Mouse (Mus musculus): ENCODE data around the gene Baiap2l1. TPM values are rescaled to one million over a fixed set of nuclear protein-coding genes. Genes with fewer than 3 reads are reported as not detected.

Baiap2l1 gene
- polyA plus RNA-seq, 1 experiment, result 2.2 TPM

DNA sequence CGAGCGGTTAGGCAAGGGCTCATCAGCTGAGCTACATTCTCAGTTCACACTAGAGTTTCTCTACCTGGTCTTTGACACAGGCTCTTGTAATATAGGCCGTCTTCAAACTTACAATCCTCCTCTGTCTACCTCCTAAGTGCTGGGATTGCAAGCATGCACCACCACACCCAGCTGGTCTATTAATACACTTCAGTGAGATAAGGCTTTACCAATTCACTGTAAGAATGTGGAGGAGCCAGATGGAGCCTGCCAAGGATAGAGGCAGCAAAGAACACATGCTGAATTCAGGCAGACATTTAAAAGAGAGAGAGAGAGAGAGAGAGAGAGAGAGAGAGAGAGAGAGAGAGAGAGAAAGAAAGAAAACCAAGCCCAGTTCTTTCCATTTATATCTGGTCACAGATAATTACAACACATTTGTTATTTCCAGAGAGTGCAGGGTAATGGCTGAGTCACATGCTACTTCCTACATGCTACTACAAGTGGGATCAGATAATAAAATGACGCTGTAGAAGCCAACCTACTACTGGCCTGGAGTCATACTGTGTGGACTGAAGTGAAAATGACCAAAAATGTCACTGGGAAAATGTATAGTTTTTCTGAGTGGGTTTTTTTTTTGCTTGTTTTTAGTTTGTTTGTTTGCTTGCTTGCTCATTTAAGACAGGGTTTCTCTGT lies 68.0 kb downstream of the Baiap2l1 start:
- DNase-seq, result no peak
- no peaks in the 10 kb centered on the region for H3K36me3 ChIP-seq (ENCODE audit: control insufficient read depth, insufficient read depth, low read length)
- TF ChIP-seq CTCF (IDR thresholded peaks at IDR 0.05; ENCODE audit: borderline replicate concordance, control insufficient read depth, extremely low read depth, insufficient read depth, low read length, poor library complexity) (no peak), POLR2A (IDR thresholded peaks at IDR 0.05; ENCODE audit: control insufficient read depth, extremely low read depth, insufficient read depth, low read length, poor library complexity) (no peak)
- H3K4me3 ChIP-seq (ENCODE audit: control insufficient read depth, insufficient read depth, low read length), result no peak overlapping the region
- H3K4me1 ChIP-seq (replicated peaks; ENCODE audit: control insufficient read depth, insufficient read depth, low read length), result no peaks in the 10 kb centered on the region
- H3K27ac ChIP-seq (ENCODE audit: control insufficient read depth, insufficient read depth, low read length), result no peak overlapping the region
- no peaks in the 10 kb centered on the region for H3K27me3 ChIP-seq (ENCODE audit: control insufficient read depth, insufficient read depth, low read length)
- 90% methylated on average over 4 of the region's 4 CpGs for WGBS

- Histone ChIP-seq H3K4me1 (replicated peaks; ENCODE audit: control insufficient read depth, insufficient read depth, low read length) (0 out of 2 replicates have a peak, but pooled peaks cover 3% of the 10 kb centered on the region), H3K27ac (ENCODE audit: control insufficient read depth, insufficient read depth, low read length) (no peak overlapping the region), H3K36me3 (ENCODE audit: control insufficient read depth, insufficient read depth, low read length) (no peaks in the 10 kb centered on the region), H3K4me3 (ENCODE audit: control insufficient read depth, insufficient read depth, low read length) (no peak overlapping the region), H3K27me3 (ENCODE audit: control insufficient read depth, insufficient read depth, low read length) (no peaks in the 10 kb centered on the region)
- 93% methylated on average over 9 of the region's 9 CpGs for WGBS
- DNase-seq, result no peak
- TF ChIP-seq CTCF (IDR thresholded peaks at IDR 0.05; ENCODE audit: borderline replicate concordance, control insufficient read depth, extremely low read depth, insufficient read depth, low read length, poor library complexity) (no peak), POLR2A (IDR thresholded peaks at IDR 0.05; ENCODE audit: control insufficient read depth, extremely low read depth, insufficient read depth, low read length, poor library complexity) (no peak)
Measured at GRCm38 (mm10) chr5:144288391-144288790, 69.5 kb downstream of the Baiap2l1 start.

DNA sequence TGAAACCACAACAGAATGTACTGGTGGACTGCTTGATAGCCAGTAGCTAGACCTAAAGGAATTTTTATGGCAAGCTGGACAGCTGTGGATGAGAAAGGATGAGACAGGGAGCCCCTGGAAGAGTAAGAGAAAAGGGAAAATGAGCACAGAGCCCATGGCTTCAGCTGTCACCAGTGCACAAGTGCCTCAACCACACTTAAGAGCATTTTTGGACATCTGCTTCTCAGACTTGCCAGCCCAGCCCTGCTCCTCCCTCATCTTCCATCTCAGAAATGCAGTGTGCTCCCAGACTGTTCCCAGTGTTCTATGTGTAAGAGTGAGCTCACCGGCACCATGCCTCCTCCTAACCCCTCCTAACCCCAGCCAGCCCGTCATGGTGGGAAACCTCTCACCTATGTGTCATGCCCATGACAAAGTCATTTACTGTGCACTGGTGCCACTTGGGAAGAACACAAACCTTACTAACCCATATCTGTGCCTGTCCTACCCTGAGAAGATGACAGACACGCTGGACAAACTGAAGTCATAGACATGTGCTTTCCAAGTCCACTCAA lies 70.6 kb downstream of the Baiap2l1 start:
- no peak for DNase-seq
- no peaks in the 10 kb centered on the region for H3K36me3 ChIP-seq (ENCODE audit: control insufficient read depth, insufficient read depth, low read length)
- no peaks in the 10 kb centered on the region for H3K27me3 ChIP-seq (ENCODE audit: control insufficient read depth, insufficient read depth, low read length)
- H3K4me3 ChIP-seq (ENCODE audit: control insufficient read depth, insufficient read depth, low read length), result no peak overlapping the region
- WGBS, result 90% methylated on average over 3 of the region's 3 CpGs
- no peak for TF ChIP-seq CTCF (IDR thresholded peaks at IDR 0.05; ENCODE audit: borderline replicate concordance, control insufficient read depth, extremely low read depth, insufficient read depth, low read length, poor library complexity)
- TF ChIP-seq POLR2A (IDR thresholded peaks at IDR 0.05; ENCODE audit: control insufficient read depth, extremely low read depth, insufficient read depth, low read length, poor library complexity), result no peak
- no peak overlapping the region for H3K27ac ChIP-seq (ENCODE audit: control insufficient read depth, insufficient read depth, low read length)
- peaks cover 6% of the 10 kb centered on the region; the same call in 1 of the 2 replicates for H3K4me1 ChIP-seq (replicated peaks; ENCODE audit: control insufficient read depth, insufficient read depth, low read length)

DNA sequence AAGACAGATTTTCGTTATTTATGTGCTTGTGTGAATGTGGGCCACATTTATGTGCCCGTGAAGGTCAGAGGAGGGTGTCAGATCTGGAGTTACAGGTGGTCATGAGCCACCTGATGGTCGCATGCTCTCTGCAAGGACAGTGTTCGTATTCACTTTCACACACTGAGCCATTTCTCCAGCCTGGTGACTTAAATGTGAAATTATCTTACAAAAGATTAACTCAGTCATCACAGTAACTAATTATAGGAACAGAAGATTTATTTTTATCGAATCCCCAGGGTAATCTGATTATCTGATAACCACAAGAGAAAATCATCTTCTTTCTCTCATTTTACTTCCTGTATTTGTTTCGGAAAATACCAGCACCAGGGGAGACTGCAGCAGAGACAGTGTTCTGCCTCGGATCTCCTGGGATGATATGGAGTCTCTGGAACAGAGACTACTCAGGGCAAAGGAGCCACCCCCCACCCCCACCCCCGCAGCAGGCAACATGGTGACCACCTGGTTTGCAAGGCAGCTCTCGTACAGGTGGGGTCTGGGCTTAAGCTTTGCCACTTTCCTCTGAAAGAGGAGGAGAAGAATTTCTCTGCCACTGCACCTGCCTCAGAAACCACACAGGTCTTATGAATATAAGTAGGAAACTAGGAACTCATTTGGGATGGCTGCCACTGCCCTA lies 71.2 kb downstream of the Baiap2l1 start:
- WGBS, result 57% methylated on average over 9 of the region's 9 CpGs
- no peak overlapping the region for H3K27ac ChIP-seq (ENCODE audit: control insufficient read depth, insufficient read depth, low read length)
- H3K36me3 ChIP-seq (ENCODE audit: control insufficient read depth, insufficient read depth, low read length), result no peaks in the 10 kb centered on the region
- TF ChIP-seq POLR2A (IDR thresholded peaks at IDR 0.05; ENCODE audit: control insufficient read depth, extremely low read depth, insufficient read depth, low read length, poor library complexity) (no peak), CTCF (IDR thresholded peaks at IDR 0.05; ENCODE audit: borderline replicate concordance, control insufficient read depth, extremely low read depth, insufficient read depth, low read length, poor library complexity) (no peak)
- H3K4me3 ChIP-seq (ENCODE audit: control insufficient read depth, insufficient read depth, low read length), result no peak overlapping the region
- H3K27me3 ChIP-seq (ENCODE audit: control insufficient read depth, insufficient read depth, low read length), result no peaks in the 10 kb centered on the region
- peaks cover 6% of the 10 kb centered on the region; the same call in 1 of the 2 replicates for H3K4me1 ChIP-seq (replicated peaks; ENCODE audit: control insufficient read depth, insufficient read depth, low read length)
- DNase-seq, result no peak

DNA sequence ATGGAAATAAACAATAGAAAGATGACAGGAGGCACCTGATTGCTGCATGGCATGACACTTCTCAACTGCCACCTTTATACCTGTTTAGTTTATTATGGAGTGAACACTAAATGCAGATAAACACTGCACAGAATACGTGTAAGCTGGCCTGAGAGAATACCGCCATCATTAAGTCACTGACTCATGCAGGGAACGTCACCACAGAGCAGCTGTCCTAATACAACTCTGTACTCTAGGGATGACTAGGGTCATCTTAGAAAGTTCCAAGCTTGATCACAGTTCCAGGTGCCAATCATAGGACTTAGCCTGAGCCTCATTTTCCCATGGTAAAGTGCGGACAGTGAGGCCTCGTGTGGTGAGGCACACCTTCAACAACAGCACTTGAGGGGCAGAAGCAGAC lies 73.3 kb downstream of the Baiap2l1 start:
- WGBS, result 93% methylated on average over 5 of the region's 5 CpGs
- H3K27ac ChIP-seq (ENCODE audit: control insufficient read depth, insufficient read depth, low read length), result no peak overlapping the region
- TF ChIP-seq CTCF (IDR thresholded peaks at IDR 0.05; ENCODE audit: borderline replicate concordance, control insufficient read depth, extremely low read depth, insufficient read depth, low read length, poor library complexity) (no peak), POLR2A (IDR thresholded peaks at IDR 0.05; ENCODE audit: control insufficient read depth, extremely low read depth, insufficient read depth, low read length, poor library complexity) (no peak)
- no peak overlapping the region for H3K4me3 ChIP-seq (ENCODE audit: control insufficient read depth, insufficient read depth, low read length)
- H3K36me3 ChIP-seq (ENCODE audit: control insufficient read depth, insufficient read depth, low read length), result no peaks in the 10 kb centered on the region
- H3K27me3 ChIP-seq (ENCODE audit: control insufficient read depth, insufficient read depth, low read length), result no peaks in the 10 kb centered on the region
- H3K4me1 ChIP-seq (replicated peaks; ENCODE audit: control insufficient read depth, insufficient read depth, low read length), result peaks cover 6% of the 10 kb centered on the region; the same call in 1 of the 2 replicates
- no peak for DNase-seq

GRCm38 (mm10) chr5:144283551-144284031 lies 74.3 kb downstream of the Baiap2l1 start:
- 18% methylated on average over 8 of the region's 8 CpGs for WGBS
- Histone ChIP-seq H3K27me3 (ENCODE audit: control insufficient read depth, insufficient read depth, low read length) (no peaks in the 10 kb centered on the region), H3K4me1 (replicated peaks; ENCODE audit: control insufficient read depth, insufficient read depth, low read length) (peaks cover 6% of the 10 kb centered on the region; the same call in 1 of the 2 replicates), H3K4me3 (ENCODE audit: control insufficient read depth, insufficient read depth, low read length) (no peak overlapping the region), H3K27ac (ENCODE audit: control insufficient read depth, insufficient read depth, low read length) (no peak overlapping the region), H3K36me3 (ENCODE audit: control insufficient read depth, insufficient read depth, low read length) (no peaks in the 10 kb centered on the region)
- DNase-seq, result no peak
- no peak for TF ChIP-seq CTCF (IDR thresholded peaks at IDR 0.05; ENCODE audit: borderline replicate concordance, control insufficient read depth, extremely low read depth, insufficient read depth, low read length, poor library complexity)
- TF ChIP-seq POLR2A (IDR thresholded peaks at IDR 0.05; ENCODE audit: control insufficient read depth, extremely low read depth, insufficient read depth, low read length, poor library complexity), result no peak

Measured in thymus, adult 2 months (tissue).